Comparison of ENCODE assay signal across 8 mouse cellular contexts in genomic region chr13:32850668-32851404, GRCm38 (mm10). TPM values are rescaled to one million over a fixed set of nuclear protein-coding genes. Genes with fewer than 3 reads are reported as not detected.
DNase-seq lines count a peak whose midpoint lies in the region; ATAC-seq and TF ChIP-seq lines count a peak whose summit lies in the region.

Gene Serpinb1a (minus strand): TSS chr13:32851185.

- no peak for DNase-seq in hindbrain, postnatal 0 days (ENCODE audit: low spot score)
- DNase-seq in gastrocnemius, postnatal 10 days: peak; percentile 33
- DNase-seq in kidney, adult 9 months: peak; percentile 64
- no peak for DNase-seq in forebrain, postnatal 0 days
- DNase-seq in cerebellum, adult 9-10 months: no peak

- no peaks in the 10 kb centered on the region for H3K9me3 ChIP-seq in hindbrain, postnatal 0 days (ENCODE audit: low read length)
- no peaks in the 10 kb centered on the region for H3K9me3 ChIP-seq in hindbrain, embryonic 12.5 days (replicated peaks)
- H3K9me3 ChIP-seq in lung, embryonic 16.5 days (ENCODE audit: control insufficient read depth, low read length): no peaks in the 10 kb centered on the region
- H3K9me3 ChIP-seq in stomach, embryonic 16.5 days (replicated peaks; ENCODE audit: control insufficient read depth, low read length): no peaks in the 10 kb centered on the region
- no peaks in the 10 kb centered on the region for H3K9me3 ChIP-seq in forebrain, postnatal 0 days (ENCODE audit: low read length)

- no peaks in the 10 kb centered on the region for H3K36me3 ChIP-seq in hindbrain, postnatal 0 days (ENCODE audit: insufficient read depth, low read length)
- H3K36me3 ChIP-seq in hindbrain, embryonic 12.5 days: no peaks in the 10 kb centered on the region
- H3K36me3 ChIP-seq in lung, embryonic 16.5 days (ENCODE audit: control insufficient read depth, insufficient read depth, low read length): no peaks in the 10 kb centered on the region
- no peaks in the 10 kb centered on the region for H3K36me3 ChIP-seq in stomach, embryonic 16.5 days (ENCODE audit: control insufficient read depth, insufficient read depth, low read length)
- H3K36me3 ChIP-seq in forebrain, postnatal 0 days (ENCODE audit: insufficient read depth): no peaks in the 10 kb centered on the region

- no peak within 1 kb of the TSS for H3K4me3 ChIP-seq in hindbrain, postnatal 0 days (ENCODE audit: low read length)
- H3K4me3 ChIP-seq in hindbrain, embryonic 12.5 days: no peak within 1 kb of the TSS
- no peak within 1 kb of the TSS for H3K4me3 ChIP-seq in lung, embryonic 16.5 days (ENCODE audit: low read length)
- H3K4me3 ChIP-seq in stomach, embryonic 16.5 days (replicated peaks; ENCODE audit: low read length): peak within 1 kb of the TSS; percentile 37
- no peak within 1 kb of the TSS for H3K4me3 ChIP-seq in forebrain, postnatal 0 days (ENCODE audit: low read depth, low read length)

- 63% methylated on average over 10 of the region's 10 CpGs for WGBS in hindbrain, postnatal 0 days
- 65% methylated on average over 10 of the region's 10 CpGs for WGBS in hindbrain, embryonic 12.5 days
- 50% methylated on average over 10 of the region's 10 CpGs for WGBS in lung, embryonic 16.5 days
- 49% methylated on average over 10 of the region's 10 CpGs for WGBS in stomach, embryonic 16.5 days
- 74% methylated on average over 10 of the region's 10 CpGs for WGBS in forebrain, postnatal 0 days

- H3K4me2 ChIP-seq in hindbrain, postnatal 0 days (ENCODE audit: low read depth, low read length): no peak within 1 kb of the TSS
- H3K4me2 ChIP-seq in hindbrain, embryonic 12.5 days (replicated peaks): no peak within 1 kb of the TSS
- no peak within 1 kb of the TSS for H3K4me2 ChIP-seq in lung, embryonic 16.5 days (ENCODE audit: low read depth, low read length)
- peak within 1 kb of the TSS; percentile 41 for H3K4me2 ChIP-seq in stomach, embryonic 16.5 days (ENCODE audit: low read depth, low read length)
- no peak within 1 kb of the TSS for H3K4me2 ChIP-seq in forebrain, postnatal 0 days (ENCODE audit: low read depth)

- H3K27ac ChIP-seq in hindbrain, postnatal 0 days: no peak within 1 kb of the TSS
- no peak within 1 kb of the TSS for H3K27ac ChIP-seq in hindbrain, embryonic 12.5 days
- H3K27ac ChIP-seq in lung, embryonic 16.5 days (ENCODE audit: low read length): no peak within 1 kb of the TSS
- peak within 1 kb of the TSS; percentile 80 for H3K27ac ChIP-seq in stomach, embryonic 16.5 days (ENCODE audit: low read length)
- H3K27ac ChIP-seq in forebrain, postnatal 0 days (ENCODE audit: low read depth, low read length): no peak within 1 kb of the TSS

- no peaks in the 10 kb centered on the region for H3K4me1 ChIP-seq in hindbrain, postnatal 0 days (ENCODE audit: insufficient read depth, low read length)
- no peaks in the 10 kb centered on the region for H3K4me1 ChIP-seq in hindbrain, embryonic 12.5 days
- H3K4me1 ChIP-seq in lung, embryonic 16.5 days (replicated peaks; ENCODE audit: control insufficient read depth, insufficient read depth, low read length): peaks cover 15% of the 10 kb centered on the region
- peaks cover 26% of the 10 kb centered on the region for H3K4me1 ChIP-seq in stomach, embryonic 16.5 days (ENCODE audit: control insufficient read depth, insufficient read depth, low read length)
- no peaks in the 10 kb centered on the region for H3K4me1 ChIP-seq in forebrain, postnatal 0 days (ENCODE audit: insufficient read depth)

- ATAC-seq in hindbrain, postnatal 0 days: peak; percentile 41
- no peak for ATAC-seq in hindbrain, embryonic 12.5 days (ENCODE audit: low FRiP score)
- ATAC-seq in lung, embryonic 16.5 days (ENCODE audit: low read depth): peak; percentile 82
- peak; percentile 67 for ATAC-seq in stomach, embryonic 16.5 days (ENCODE audit: insufficient read depth, low FRiP score)
- no peak for ATAC-seq in forebrain, postnatal 0 days

- TF ChIP-seq CTCF in hindbrain, postnatal 0 days (IDR thresholded peaks at IDR 0.05; ENCODE audit: low read depth): no peak
- TF ChIP-seq CTCF in forebrain, postnatal 0 days (IDR thresholded peaks at IDR 0.05; ENCODE audit: low read depth): no peak

- H3K9ac ChIP-seq in hindbrain, postnatal 0 days (replicated peaks; ENCODE audit: low read length): no peak within 1 kb of the TSS
- no peak within 1 kb of the TSS for H3K9ac ChIP-seq in hindbrain, embryonic 12.5 days
- no peak within 1 kb of the TSS; the same call in 1 of the 2 replicates for H3K9ac ChIP-seq in lung, embryonic 16.5 days (ENCODE audit: low read length)
- peak within 1 kb of the TSS; percentile 60 for H3K9ac ChIP-seq in stomach, embryonic 16.5 days (ENCODE audit: low read length)
- H3K9ac ChIP-seq in forebrain, postnatal 0 days: no peak within 1 kb of the TSS

- no peaks in the 10 kb centered on the region for H3K27me3 ChIP-seq in hindbrain, postnatal 0 days (ENCODE audit: insufficient read depth, low read length)
- H3K27me3 ChIP-seq in hindbrain, embryonic 12.5 days: no peaks in the 10 kb centered on the region
- H3K27me3 ChIP-seq in lung, embryonic 16.5 days (ENCODE audit: control insufficient read depth, insufficient read depth, low read depth, low read length): no peaks in the 10 kb centered on the region
- H3K27me3 ChIP-seq in stomach, embryonic 16.5 days (ENCODE audit: control insufficient read depth, insufficient read depth, low read length): no peaks in the 10 kb centered on the region
- no peaks in the 10 kb centered on the region for H3K27me3 ChIP-seq in forebrain, postnatal 0 days (ENCODE audit: insufficient read depth, low read length)

RNA-seq across cellular contexts. Expression of gene Serpinb1a, which starts in this region (rescaled TPM):
- total RNA-seq in hindbrain, postnatal 0 days (2014; rRNA removed): 0.18 and 0.94 TPM in 2 replicates
- polyA plus RNA-seq in hindbrain, postnatal 0 days (2015; fragmentation: Nextera tagmentation; extraction: Ambion mirVana): 4.4 and 5.0 TPM in 2 replicates
- 0.82 and 1.1 TPM in 2 replicates for polyA plus RNA-seq in hindbrain, embryonic 12.5 days (2016; fragmentation: Nextera tagmentation; extraction: Ambion mirVana)
- 1 to 10 TPM; 7.0 to 9.0 TPM for total RNA-seq in gastrocnemius, postnatal 10 days (2021)
- polyA plus RNA-seq in lung, embryonic 16.5 days (2015; fragmentation: Nextera tagmentation; extraction: Ambion mirVana): 9.3 and 11.0 TPM in 2 replicates
- 93.0 and 101 TPM in 2 replicates for polyA plus RNA-seq in stomach, embryonic 16.5 days (2015; fragmentation: Nextera tagmentation; extraction: Ambion mirVana)
- 0.48 and 1.2 TPM in 2 replicates for total RNA-seq in forebrain, postnatal 0 days (2014; rRNA removed)
- 3.5 and 4.2 TPM in 2 replicates for polyA plus RNA-seq in forebrain, postnatal 0 days (2015; fragmentation: Nextera tagmentation; extraction: Ambion mirVana)

Comparison
In these comparisons a context has a peak if more than half of its experiments do, and no peak if none do; other contexts are left out.
1. ATAC-seq: peak in hindbrain, postnatal 0 days (single experiment), lung, embryonic 16.5 days (single experiment) and stomach, embryonic 16.5 days (single experiment); none in hindbrain, embryonic 12.5 days (single experiment) and forebrain, postnatal 0 days (single experiment).
2. DNase-seq: peak in gastrocnemius, postnatal 10 days (single experiment) and kidney, adult 9 months (single experiment); none in hindbrain, postnatal 0 days (single experiment), forebrain, postnatal 0 days (single experiment) and cerebellum, adult 9-10 months (single experiment).